Mouse (Mus musculus) liver, embryonic 14.5 days (tissue): ENCODE data around the gene Ephb1.

Source experiments
- CTCF ChIP-seq: IDR thresholded peaks from 2 replicates; pipeline ENCODE4 v1.5.1; 2016; ENCODE audit warnings: antibody characterized with exemption, low read depth, control low read depth
- EP300 ChIP-seq: IDR thresholded peaks from 2 replicates; pipeline ENCODE4 v1.6.1; 2016; ENCODE audit warnings: antibody characterized with exemption, low read depth

- no peak for TF ChIP-seq CTCF
- no peak for TF ChIP-seq EP300
Measured at GRCm38 (mm10) chr9:102039011-102039733, 315.3 kb downstream of the Ephb1 start.
